Mouse (Mus musculus) spleen, postnatal 0 days (tissue): ENCODE data around the gene Mau2. TPM values are rescaled to one million over a fixed set of nuclear protein-coding genes. Genes with fewer than 3 reads are reported as not detected.

ENCODE experiments used
- polyA plus RNA-seq: library from polyadenylated mRNA; unstranded; fragments of >200 nt; fragmentation: Nextera tagmentation; extraction: Ambion mirVana; gene quantifications from 2 replicates; pipeline ENCODE4 v1.2.1, GENCODE M21; 2015

The Mau2 gene
- 26.9 and 29.0 TPM in 2 replicates for polyA plus RNA-seq

GRCm38 (mm10) chr8:70042583-70043455, at the start of gene Mau2, which contains the start of gene Sugp1:
Mau2 (minus strand) TSS chr8:70042734.
Sugp1 (plus strand) TSS chr8:70042813.

GRCm38 (mm10) chr8:70083285-70083684, 40.8 kb upstream of the Mau2 start, which contains the start of gene Hapln4:
Hapln4 (plus strand) TSS chr8:70083457.

GRCm38 (mm10) chr8:70072441-70073069, 30.0 kb upstream of the Mau2 start, which contains the start of gene Tm6sf2:
Tm6sf2 (plus strand) TSS chr8:70072924.

GRCm38 (mm10) chr8:69995776-69996588, 46.6 kb downstream of the Mau2 start, which contains the start of gene Gatad2a:
Gatad2a (minus strand) TSS chr8:69996384.

Other genes starting within 250 kb of the Mau2 start
- gene Gmip, start 234.1 kb downstream of the Mau2 start, polyA plus RNA-seq, result 15.3 and 23.6 TPM in 2 replicates
- 0.11 and 0.17 TPM in 2 replicates for gene Lpar2, start 220.3 kb downstream of the Mau2 start, polyA plus RNA-seq
- 9.5 and 13.5 TPM in 2 replicates for gene Pbx4, start 210.2 kb downstream of the Mau2 start, polyA plus RNA-seq
- gene Cilp2, start 155.0 kb downstream of the Mau2 start, polyA plus RNA-seq, result 0.13 and 0.30 TPM in 2 replicates
- 3.7 and 4.8 TPM in 2 replicates for gene Tssk6, start 140.6 kb downstream of the Mau2 start, polyA plus RNA-seq
- 112 TPM in 2 replicates for gene Ndufa13, start 140.2 kb downstream of the Mau2 start, polyA plus RNA-seq
- 0.34 and 1.4 TPM in 2 replicates for gene Yjefn3, start 140.0 kb downstream of the Mau2 start, polyA plus RNA-seq
- gene Gatad2a, start 46.4 kb downstream of the Mau2 start, polyA plus RNA-seq, result 33.0 and 33.7 TPM in 2 replicates
- 21.6 and 22.8 TPM in 2 replicates for gene Sugp1, start 79 bp upstream of the Mau2 start, polyA plus RNA-seq
- gene Tm6sf2, start 30.2 kb upstream of the Mau2 start, polyA plus RNA-seq, result 0.29 and 0.35 TPM in 2 replicates
- gene Hapln4, start 40.7 kb upstream of the Mau2 start, polyA plus RNA-seq, result not detected in 2 replicates
- gene Ncan, start 78.1 kb upstream of the Mau2 start, polyA plus RNA-seq, result 0.02 TPM in 1 of 2 replicates, not detected in the other
- gene Nr2c2ap, start 88.6 kb upstream of the Mau2 start, polyA plus RNA-seq, result 29.3 and 30.0 TPM in 2 replicates
- gene Rfxank, start 96.4 kb upstream of the Mau2 start, polyA plus RNA-seq, result 7.3 and 8.6 TPM in 2 replicates
- gene Borcs8, start 96.8 kb upstream of the Mau2 start, polyA plus RNA-seq, result 26.4 and 31.2 TPM in 2 replicates
- gene Mef2b, start 97.0 kb upstream of the Mau2 start, polyA plus RNA-seq, result 0.22 and 0.40 TPM in 2 replicates
- gene Tmem161a, start 129.6 kb upstream of the Mau2 start, polyA plus RNA-seq, result 25.9 and 30.0 TPM in 2 replicates
- 5.4 TPM in 2 replicates for gene Slc25a42, start 169.6 kb upstream of the Mau2 start, polyA plus RNA-seq
- 18.2 and 18.8 TPM in 2 replicates for gene Sugp2, start 191.5 kb upstream of the Mau2 start, polyA plus RNA-seq
- gene Armc6, start 191.7 kb upstream of the Mau2 start, polyA plus RNA-seq, result 12.2 and 13.3 TPM in 2 replicates
- 12.8 and 17.0 TPM in 2 replicates for gene Homer3, start 240.1 kb upstream of the Mau2 start, polyA plus RNA-seq